In the genomic region with DNA sequence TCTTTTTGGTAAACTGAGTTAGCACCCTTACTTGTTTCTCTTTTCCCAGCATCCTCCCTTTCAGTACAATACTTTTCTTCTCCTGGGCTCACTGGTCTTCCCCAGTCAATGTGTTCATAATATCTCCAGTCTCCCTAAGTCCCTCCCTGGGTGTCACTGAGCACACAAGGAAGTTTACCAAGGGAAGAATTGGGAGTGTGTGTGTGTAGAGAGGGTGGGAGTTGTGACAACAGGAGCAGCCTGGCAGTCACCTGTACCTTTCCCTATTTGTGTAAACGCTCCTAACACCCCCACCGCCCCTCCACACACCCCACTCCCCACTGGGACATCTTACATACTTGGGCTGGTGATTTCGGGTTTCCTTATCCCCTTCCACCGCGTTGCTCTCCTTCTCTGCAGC, we compare ENCODE assay signal across 8 mouse cellular contexts.
DNase-seq lines count a peak whose midpoint lies in the region; ATAC-seq and TF ChIP-seq lines count a peak whose summit lies in the region.

No protein-coding gene starts in this region.

- DNase-seq in forebrain, embryonic 11.5 days (ENCODE audit: low spot score) = no peak
- DNase-seq in kidney, postnatal 36 days = no peak
- no peak for DNase-seq in spleen, postnatal 36 days (ENCODE audit: low spot score in 2 of 2)
- DNase-seq in retina, embryonic 14.5 days (ENCODE audit: low spot score) = no peak

- no peak overlapping the region for H3K9ac ChIP-seq in forebrain, embryonic 12.5 days
- no peak overlapping the region for H3K9ac ChIP-seq in forebrain, embryonic 11.5 days (ENCODE audit: low read length)
- H3K9ac ChIP-seq in kidney, embryonic 16.5 days (replicated peaks; ENCODE audit: low read length) = no peak overlapping the region
- H3K9ac ChIP-seq in intestine, postnatal 0 days (ENCODE audit: low read depth, low read length) = no peak overlapping the region

- no peak overlapping the region for H3K4me3 ChIP-seq in forebrain, embryonic 12.5 days (replicated peaks)
- no peak overlapping the region; the same call in 1 of the 2 replicates for H3K4me3 ChIP-seq in forebrain, embryonic 11.5 days (ENCODE audit: low read depth, low read length)
- H3K4me3 ChIP-seq in kidney, embryonic 16.5 days (ENCODE audit: low read length) = no peak overlapping the region
- H3K4me3 ChIP-seq in E14TG2a.4 (replicated peaks; ENCODE audit: low read length) = peak overlapping the region; percentile 65
- peak overlapping the region; percentile 12; the same call in 1 of the 2 replicates for H3K4me3 ChIP-seq in intestine, postnatal 0 days (ENCODE audit: low read depth, low read length)

- TF ChIP-seq CTCF in E14TG2a.4 (conservative IDR thresholded peaks at IDR 0.05; ENCODE audit: low read length) = no peak
- no peak for TF ChIP-seq CTCF in intestine, postnatal 0 days (IDR thresholded peaks at IDR 0.05; ENCODE audit: low read depth)

- peaks cover 24% of the 10 kb centered on the region; the same call in 1 of the 2 replicates for H3K27me3 ChIP-seq in forebrain, embryonic 12.5 days
- H3K27me3 ChIP-seq in forebrain, embryonic 11.5 days (ENCODE audit: control insufficient read depth, insufficient read depth, low read length) = no peaks in the 10 kb centered on the region
- H3K27me3 ChIP-seq in kidney, embryonic 16.5 days (ENCODE audit: insufficient read depth, low read length) = peaks cover 15% of the 10 kb centered on the region; the same call in 1 of the 2 replicates
- peaks cover 51% of the 10 kb centered on the region for H3K27me3 ChIP-seq in E14TG2a.4 (ENCODE audit: insufficient read depth, low read length)
- H3K27me3 ChIP-seq in intestine, postnatal 0 days (replicated peaks; ENCODE audit: control insufficient read depth, insufficient read depth, low read length) = 0 out of 2 replicates have a peak, but pooled peaks cover 4% of the 10 kb centered on the region

- no peak overlapping the region for H3K27ac ChIP-seq in forebrain, embryonic 12.5 days
- no peak overlapping the region for H3K27ac ChIP-seq in forebrain, embryonic 11.5 days (ENCODE audit: low read depth, low read length)
- H3K27ac ChIP-seq in kidney, embryonic 16.5 days (ENCODE audit: low read length) = no peak overlapping the region
- no peak overlapping the region; the same call in 1 of the 2 replicates for H3K27ac ChIP-seq in intestine, postnatal 0 days (ENCODE audit: low read depth, low read length)

- peak overlapping the region; percentile 53; the same call in 1 of the 2 replicates for H3K4me2 ChIP-seq in forebrain, embryonic 12.5 days
- H3K4me2 ChIP-seq in forebrain, embryonic 11.5 days (ENCODE audit: low read depth, low read length, severe bottlenecking) = no peak overlapping the region; the same call in 1 of the 2 replicates
- peak overlapping the region; percentile 64 for H3K4me2 ChIP-seq in kidney, embryonic 16.5 days (replicated peaks; ENCODE audit: low read depth, low read length)
- peak overlapping the region; percentile 57; the same call in 1 of the 2 replicates for H3K4me2 ChIP-seq in intestine, postnatal 0 days (replicated peaks; ENCODE audit: low read depth)

- H3K4me1 ChIP-seq in forebrain, embryonic 12.5 days = peaks cover 4% of the 10 kb centered on the region
- H3K4me1 ChIP-seq in forebrain, embryonic 11.5 days (replicated peaks; ENCODE audit: control insufficient read depth, insufficient read depth, low read length) = 0 out of 2 replicates have a peak, but pooled peaks cover 2% of the 10 kb centered on the region
- H3K4me1 ChIP-seq in kidney, embryonic 16.5 days (ENCODE audit: insufficient read depth, low read length) = peaks cover 7% of the 10 kb centered on the region; the same call in 1 of the 2 replicates
- peaks cover 23% of the 10 kb centered on the region for H3K4me1 ChIP-seq in E14TG2a.4 (replicated peaks; ENCODE audit: low read depth, low read length)
- no peaks in the 10 kb centered on the region for H3K4me1 ChIP-seq in intestine, postnatal 0 days (replicated peaks; ENCODE audit: control insufficient read depth, insufficient read depth, low read length)

- 75% methylated on average over 5 of the region's 5 CpGs for WGBS in forebrain, embryonic 12.5 days
- whole genome bisulfite sequencing in forebrain, embryonic 11.5 days = 74% methylated on average over 5 of the region's 5 CpGs
- WGBS in kidney, embryonic 16.5 days = 78% methylated on average over 5 of the region's 5 CpGs
- 51% methylated on average over 5 of the region's 5 CpGs for WGBS in intestine, postnatal 0 days

- no peaks in the 10 kb centered on the region for H3K9me3 ChIP-seq in forebrain, embryonic 12.5 days
- no peaks in the 10 kb centered on the region for H3K9me3 ChIP-seq in forebrain, embryonic 11.5 days (ENCODE audit: control insufficient read depth, low read length)
- H3K9me3 ChIP-seq in kidney, embryonic 16.5 days (ENCODE audit: low read length) = no peaks in the 10 kb centered on the region
- H3K9me3 ChIP-seq in E14TG2a.4 (ENCODE audit: low read length) = no peaks in the 10 kb centered on the region
- H3K9me3 ChIP-seq in intestine, postnatal 0 days (ENCODE audit: control insufficient read depth) = no peaks in the 10 kb centered on the region

- 0 out of 2 replicates have a peak, but pooled peaks have one; percentile 8 for ATAC-seq in forebrain, embryonic 12.5 days (ENCODE audit: low FRiP score)
- no peak for ATAC-seq in forebrain, embryonic 11.5 days (replicated peaks; ENCODE audit: low FRiP score)
- ATAC-seq in kidney, embryonic 16.5 days (ENCODE audit: low FRiP score, low TSS enrichment) = no peak
- ATAC-seq in intestine, postnatal 0 days = 0 out of 2 replicates have a peak, but pooled peaks have one; percentile 33

- H3K36me3 ChIP-seq in forebrain, embryonic 12.5 days (replicated peaks) = peaks cover 8% of the 10 kb centered on the region; the same call in 1 of the 2 replicates
- no peaks in the 10 kb centered on the region for H3K36me3 ChIP-seq in forebrain, embryonic 11.5 days (ENCODE audit: control insufficient read depth, insufficient read depth, low read length)
- no peaks in the 10 kb centered on the region for H3K36me3 ChIP-seq in kidney, embryonic 16.5 days (ENCODE audit: insufficient read depth, low read length)
- H3K36me3 ChIP-seq in E14TG2a.4 (ENCODE audit: insufficient read depth, low read length) = no peaks in the 10 kb centered on the region
- no peaks in the 10 kb centered on the region for H3K36me3 ChIP-seq in intestine, postnatal 0 days (ENCODE audit: control insufficient read depth, insufficient read depth)

Comparison
In these comparisons a context has a peak if more than half of its experiments do, and no peak if none do; other contexts are left out.
1. ATAC-seq: peak in forebrain, embryonic 12.5 days (single experiment) and intestine, postnatal 0 days (single experiment); none in forebrain, embryonic 11.5 days (single experiment) and kidney, embryonic 16.5 days (single experiment).
2. H3K4me3 ChIP-seq: peak in E14TG2a.4 (single experiment) and intestine, postnatal 0 days (single experiment); none in forebrain, embryonic 12.5 days (single experiment), forebrain, embryonic 11.5 days (single experiment) and kidney, embryonic 16.5 days (single experiment).